Mouse (Mus musculus) bone marrow, adult 2 months (tissue): Measurements from ENCODE around the gene Cyp39a1.

Source experiments
- CTCF ChIP-seq: fragments of 200-500 bp; IDR thresholded peaks from 2 replicates; pipeline ENCODE4 v1.5.1; 2011; ENCODE audit warnings: low read length, control low read depth; ENCODE audit not compliant: control insufficient read depth, insufficient read depth
- POLR2A ChIP-seq: fragments of 200-500 bp; IDR thresholded peaks from 2 replicates; pipeline ENCODE4 v1.6.1; 2011; ENCODE audit warnings: low read depth, mild to moderate bottlenecking, control low read depth, low read length, borderline replicate concordance; ENCODE audit not compliant: control insufficient read depth

DNA sequence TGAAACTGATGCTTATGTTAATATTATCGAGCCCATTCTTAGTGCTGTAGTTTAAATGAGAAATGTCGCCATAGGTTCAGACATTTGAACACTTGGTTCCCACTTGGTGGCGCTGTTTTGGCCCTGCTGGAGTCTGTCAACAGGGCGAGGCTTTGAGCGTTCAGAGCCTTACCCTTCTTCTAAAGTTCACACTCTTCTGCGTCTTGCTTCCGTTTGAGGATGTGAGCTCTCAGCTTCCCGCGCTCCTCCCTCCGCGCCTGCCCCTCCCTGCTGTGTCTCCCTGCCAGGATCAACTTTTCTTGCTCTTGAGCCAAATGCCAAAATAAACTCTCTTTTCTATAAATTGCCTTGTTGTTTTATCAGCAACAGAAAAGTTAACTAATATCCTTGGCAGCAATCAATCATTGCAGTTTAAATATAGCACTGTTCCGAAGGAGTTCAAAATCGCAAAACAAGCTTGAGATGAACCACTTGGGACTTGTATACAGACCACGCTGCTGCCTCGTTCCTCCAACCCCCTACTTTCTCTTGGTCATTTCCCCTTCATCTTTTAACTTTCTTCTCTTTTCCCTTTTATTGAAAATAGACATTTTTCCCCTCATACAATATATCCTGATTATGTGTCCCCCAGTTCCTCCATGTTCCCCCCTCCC, 91.5 kb downstream of the Cyp39a1 start:
- TF ChIP-seq CTCF (no peak), POLR2A (no peak)
